Mouse (Mus musculus) embryonic facial prominence, embryonic 13.5 days (tissue): Measurements from ENCODE around the gene Spata3. TPM values are rescaled to one million over a fixed set of nuclear protein-coding genes. Genes with fewer than 3 reads are reported as not detected.

ENCODE experiments used
- ATAC-seq: fragments of 200-750 bp; cut with Nextera tagmentation; 2 replicates; pipeline ENCODE4 v1.8.0; 2017; ENCODE audit warnings: low read depth; ENCODE audit not compliant: insufficient number of reproducible peaks, insufficient read depth, low FRiP score, low TSS enrichment
- H3K27ac ChIP-seq: fragments of 300-500 bp; sonication (generic); 2 replicates; pipeline ENCODE4 v1.5.1; 2015; ENCODE audit warnings: moderate library complexity, mild to moderate bottlenecking, inconsistent platforms
- H3K27me3 ChIP-seq: fragments of 300-500 bp; sonication (generic); 2 replicates; pipeline ENCODE4 v1.6.1; 2015; ENCODE audit warnings: mild to moderate bottlenecking, inconsistent platforms
- H3K36me3 ChIP-seq: fragments of 300-500 bp; sonication (generic); 2 replicates; pipeline ENCODE4 v1.6.1; 2015; ENCODE audit warnings: mild to moderate bottlenecking, inconsistent platforms
- H3K4me1 ChIP-seq: fragments of 300-500 bp; sonication (generic); 2 replicates; pipeline ENCODE4 v1.6.1; 2015; ENCODE audit warnings: inconsistent platforms
- H3K4me2 ChIP-seq: fragments of 300-500 bp; sonication (generic); 2 replicates; pipeline ENCODE4 v1.6.1; 2015; ENCODE audit warnings: moderate library complexity, mild to moderate bottlenecking, inconsistent platforms
- H3K4me3 ChIP-seq: fragments of 300-500 bp; sonication (generic); 2 replicates; pipeline ENCODE4 v1.5.1; 2015; ENCODE audit warnings: mild to moderate bottlenecking, inconsistent platforms
- H3K9ac ChIP-seq: fragments of 300-500 bp; sonication (generic); 2 replicates; pipeline ENCODE4 v1.6.1; 2015; ENCODE audit warnings: mild to moderate bottlenecking, inconsistent platforms
- H3K9me3 ChIP-seq: fragments of 300-500 bp; sonication (generic); 2 replicates; pipeline ENCODE4 v1.6.1; 2016; ENCODE audit warnings: inconsistent platforms
- WGBS: fragments of 180-500 bp; shearing (Covaris S2); methylation state at CpG from one replicate; pipeline ENCODE4 v1.1.7; 2015; ENCODE audit warnings: mixed read lengths; 5-methylcytosine and 5-hydroxymethylcytosine counted together
- polyA plus RNA-seq: library from polyadenylated mRNA; unstranded; fragments of >200 nt; fragmentation: Nextera tagmentation; extraction: Ambion mirVana; gene quantifications from 2 replicates; pipeline ENCODE4 v1.2.1, GENCODE M21; 2015

The Spata3 gene
- polyA plus RNA-seq, 1 experiment from 2014 or later, result not detected

- ATAC-seq, result no peak
- 77% methylated on average over 4 of the region's 4 CpGs for WGBS
- H3K36me3 ChIP-seq, result no peaks in the 10 kb centered on the region
- no peak overlapping the region for H3K4me2 ChIP-seq
- no peaks in the 10 kb centered on the region for H3K9me3 ChIP-seq
- H3K4me3 ChIP-seq, result no peak overlapping the region
- no peaks in the 10 kb centered on the region for H3K4me1 ChIP-seq
- H3K27me3 ChIP-seq, result no peaks in the 10 kb centered on the region; the same call in 1 of the 2 replicates
- no peak overlapping the region for H3K9ac ChIP-seq
- H3K27ac ChIP-seq, result no peak overlapping the region
These were observed 39.7 kb downstream of the Spata3 start for GRCm38 (mm10) chr1:86056284-86056683.

GRCm38 (mm10) chr1:86058856-86059769, 42.5 kb downstream of the Spata3 start:
- no peak overlapping the region for H3K27ac ChIP-seq
- H3K27me3 ChIP-seq, result no peaks in the 10 kb centered on the region
- no peaks in the 10 kb centered on the region for H3K9me3 ChIP-seq
- 0 out of 2 replicates have a peak, but pooled peaks have one; percentile 40 for ATAC-seq
- no peaks in the 10 kb centered on the region for H3K4me1 ChIP-seq
- peak overlapping the region; percentile 62 for H3K4me2 ChIP-seq
- H3K4me3 ChIP-seq, result peak overlapping the region; percentile 41
- H3K9ac ChIP-seq, result peak overlapping the region; percentile 58
- 12% methylated on average over 21 of the region's 21 CpGs for WGBS
- no peaks in the 10 kb centered on the region for H3K36me3 ChIP-seq

DNA sequence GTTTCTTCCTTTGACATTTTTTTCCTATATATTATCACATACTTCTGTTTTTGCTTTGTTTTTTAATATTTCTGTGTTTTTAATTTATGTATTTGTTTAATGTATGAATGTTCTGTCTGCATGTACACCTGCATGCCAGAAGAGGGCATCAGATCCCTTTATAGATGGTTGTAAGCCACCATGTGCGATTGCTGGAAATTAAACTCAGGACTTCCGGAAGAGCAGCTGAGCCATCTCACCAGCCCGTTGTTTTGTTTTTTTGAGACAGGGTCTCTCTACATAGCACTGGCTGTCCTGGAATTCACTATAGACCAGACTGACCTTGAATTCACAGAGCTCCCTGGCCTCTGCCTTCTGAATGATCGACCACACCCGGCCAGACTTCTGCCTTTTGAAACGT, 45.9 kb downstream of the Spata3 start:
- 80% methylated on average over 6 of the region's 6 CpGs for WGBS
- Histone ChIP-seq H3K9ac (no peak overlapping the region), H3K4me3 (no peak overlapping the region), H3K4me2 (no peak overlapping the region), H3K27ac (no peak overlapping the region), H3K9me3 (no peaks in the 10 kb centered on the region), H3K27me3 (no peaks in the 10 kb centered on the region), H3K36me3 (peaks cover 5% of the 10 kb centered on the region; the same call in 1 of the 2 replicates), H3K4me1 (peaks cover 12% of the 10 kb centered on the region)
- ATAC-seq, result no peak

DNA sequence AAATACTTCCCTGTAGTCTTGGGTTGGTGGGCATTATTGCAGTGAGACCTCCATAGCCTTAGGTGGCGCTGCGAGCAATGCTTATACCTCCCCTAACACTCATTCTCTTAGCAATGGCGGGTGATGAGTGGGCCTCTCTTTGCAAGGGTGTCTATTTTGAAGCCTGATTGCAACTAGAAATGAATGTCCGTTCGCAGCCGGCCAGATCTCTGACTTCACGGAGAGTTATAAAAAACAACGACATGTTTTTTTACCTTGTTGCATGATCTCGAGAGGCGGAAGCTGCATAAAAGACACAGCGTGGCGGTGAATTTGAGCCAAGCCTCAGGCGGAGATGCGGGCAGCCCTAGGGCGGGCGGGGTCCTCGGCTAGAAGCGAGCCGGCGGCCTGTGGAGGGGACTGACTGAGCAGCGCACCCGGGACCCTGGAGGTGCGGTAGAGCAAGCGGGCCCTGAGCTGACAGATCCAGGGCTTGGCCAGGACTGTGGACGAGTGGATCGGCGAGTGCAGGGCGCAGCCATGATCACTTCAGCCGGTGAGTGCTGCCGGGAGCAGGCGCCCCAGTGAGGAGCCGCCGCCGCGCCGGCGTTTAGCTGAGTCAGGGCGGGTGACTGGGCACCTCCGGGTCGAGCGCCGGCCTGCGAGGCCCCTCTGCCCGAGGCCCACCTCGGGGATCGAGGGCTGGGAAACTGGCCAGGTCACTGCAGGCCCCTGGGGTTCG, 47.8 kb downstream of the Spata3 start, which contains the start of gene Psmd1:
Gene Psmd1, plus strand, starts transcription at position 117 of the 721 bp plus-strand sequence.
- 0% methylated on average over 44 of the region's 47 CpGs for WGBS
- H3K4me2 ChIP-seq, result peak within 1 kb of the TSS; percentile 94
- H3K9ac ChIP-seq, result peak within 1 kb of the TSS; percentile 99
- H3K4me1 ChIP-seq, result peaks cover 12% of the 10 kb centered on the region
- no peaks in the 10 kb centered on the region for H3K9me3 ChIP-seq
- peak within 1 kb of the TSS; percentile 98 for H3K4me3 ChIP-seq
- H3K36me3 ChIP-seq, result peaks cover 5% of the 10 kb centered on the region; the same call in 1 of the 2 replicates
- no peaks in the 10 kb centered on the region for H3K27me3 ChIP-seq
- peak; percentile 91 for ATAC-seq
- H3K27ac ChIP-seq, result peak within 1 kb of the TSS; percentile 78

- H3K27me3 ChIP-seq, result no peaks in the 10 kb centered on the region
- no peak overlapping the region for H3K9ac ChIP-seq
- ATAC-seq, result no peak
- H3K4me3 ChIP-seq, result no peak overlapping the region
- 98% methylated on average over 2 of the region's 2 CpGs for WGBS
- H3K36me3 ChIP-seq, result peaks cover 74% of the 10 kb centered on the region
- H3K9me3 ChIP-seq, result 0 out of 2 replicates have a peak, but pooled peaks cover 4% of the 10 kb centered on the region
- H3K4me2 ChIP-seq, result no peak overlapping the region
- H3K27ac ChIP-seq, result no peak overlapping the region
- no peaks in the 10 kb centered on the region for H3K4me1 ChIP-seq
These were observed 59.9 kb downstream of the Spata3 start for GRCm38 (mm10) chr1:86076565-86076964.

Other genes with a start within 250 kb of the Spata3 start
- gene A630001G21Rik, start 238.2 kb upstream of the Spata3 start, polyA plus RNA-seq, result 1.8 and 2.2 TPM in 2 replicates
- 29.2 and 31.7 TPM in 2 replicates for gene Cab39, start 223.4 kb upstream of the Spata3 start, polyA plus RNA-seq
- gene Itm2c, start 122.5 kb upstream of the Spata3 start, polyA plus RNA-seq, result 282 and 288 TPM in 2 replicates
- 0.39 and 0.50 TPM in 2 replicates for gene 4933407L21Rik, start 88.3 kb upstream of the Spata3 start, polyA plus RNA-seq
- gene Gpr55, start 55.8 kb upstream of the Spata3 start, polyA plus RNA-seq, result 0.08 and 0.14 TPM in 2 replicates
- 0.42 and 0.61 TPM in 2 replicates for gene 2810459M11Rik, start 29.0 kb downstream of the Spata3 start, polyA plus RNA-seq
- 161 and 174 TPM in 2 replicates for gene Psmd1, start 47.6 kb downstream of the Spata3 start, polyA plus RNA-seq
- gene Htr2b, start 95.2 kb downstream of the Spata3 start, polyA plus RNA-seq, result 0.73 and 0.81 TPM in 2 replicates
- gene Gm21972, start 116.8 kb downstream of the Spata3 start, polyA plus RNA-seq, result not detected in 2 replicates
- 31.5 and 32.7 TPM in 2 replicates for gene Armc9, start 138.0 kb downstream of the Spata3 start, polyA plus RNA-seq